Mouse (Mus musculus): ENCODE results near the gene Vmn2r115. TPM values are rescaled to one million over a fixed set of nuclear protein-coding genes. Genes with fewer than 3 reads are reported as not detected.
"Not testable (repeated sequence)": the region's sequence is repeated elsewhere in the genome, so short reads cannot be mapped to it uniquely, and the experiment has no call there.

Gene Vmn2r115
- polyA plus RNA-seq (2016; fragmentation: Nextera tagmentation; extraction: Ambion mirVana) = not detected in 2 replicates

GRCm38 (mm10) chr17:23343441-23343840, at the start of gene Vmn2r115:
Vmn2r115 (plus strand) TSS chr17:23343741.
- not testable (repeated sequence) for DNase-seq (ENCODE audit: low spot score); H3K36me3 ChIP-seq; H3K27me3 ChIP-seq (ENCODE audit: low read depth, poor library complexity, severe bottlenecking); H3K9me3 ChIP-seq (replicated peaks); H3K4me3 ChIP-seq; H3K27ac ChIP-seq; H3K4me1 ChIP-seq
- WGBS = 46% methylated on average over 2 of the region's 2 CpGs

- H3K4me3 ChIP-seq; H3K27ac ChIP-seq; H3K9me3 ChIP-seq (replicated peaks); H3K27me3 ChIP-seq (ENCODE audit: low read depth, poor library complexity, severe bottlenecking); H3K36me3 ChIP-seq; DNase-seq (ENCODE audit: low spot score); H3K4me1 ChIP-seq: not testable (repeated sequence)
- WGBS = 75% methylated on average over 2 of the region's 2 CpGs
Observed at GRCm38 (mm10) chr17:23312437-23312836, 31.1 kb upstream of the Vmn2r115 start, which contains the start of gene Vmn2r114. Vmn2r114 (minus strand) TSS chr17:23312537.

GRCm38 (mm10) chr17:23330657-23331056, 12.9 kb upstream of the Vmn2r115 start:
- Histone ChIP-seq H3K27ac (no peak overlapping the region), H3K36me3 (no peaks in the 10 kb centered on the region), H3K4me1 (no peaks in the 10 kb centered on the region), H3K27me3 (ENCODE audit: low read depth, poor library complexity, severe bottlenecking) (no peaks in the 10 kb centered on the region), H3K4me3 (no peak overlapping the region), H3K9me3 (replicated peaks) (peaks cover 4% of the 10 kb centered on the region; the same call in 1 of the 2 replicates)
- WGBS = 75% methylated on average over 6 of the region's 6 CpGs
- no peak for DNase-seq (ENCODE audit: low spot score)

GRCm38 (mm10) chr17:23351644-23352043, 8.1 kb downstream of the Vmn2r115 start:
- no peaks in the 10 kb centered on the region for H3K36me3 ChIP-seq
- no peak for DNase-seq (ENCODE audit: low spot score)
- H3K9me3 ChIP-seq (replicated peaks) = 0 out of 2 replicates have a peak, but pooled peaks cover 2% of the 10 kb centered on the region
- H3K4me3 ChIP-seq = no peak overlapping the region
- H3K27ac ChIP-seq = no peak overlapping the region
- no peaks in the 10 kb centered on the region for H3K4me1 ChIP-seq
- H3K27me3 ChIP-seq (ENCODE audit: low read depth, poor library complexity, severe bottlenecking) = no peaks in the 10 kb centered on the region
- WGBS = 78% methylated on average over 1 of the region's 1 CpGs

- not testable (repeated sequence) for H3K36me3 ChIP-seq; DNase-seq (ENCODE audit: low spot score); H3K9me3 ChIP-seq (replicated peaks); H3K27ac ChIP-seq; H3K4me1 ChIP-seq; H3K4me3 ChIP-seq; H3K27me3 ChIP-seq (ENCODE audit: low read depth, poor library complexity, severe bottlenecking)
Observed at GRCm38 (mm10) chr17:23384304-23384703, 40.8 kb downstream of the Vmn2r115 start, which contains the start of gene Vmn2r116. Vmn2r116 (plus strand) TSS chr17:23384604.

Other genes with a start within 250 kb of the Vmn2r115 start
- gene Zfp40, start 150.5 kb upstream of the Vmn2r115 start, polyA plus RNA-seq (2016; fragmentation: Nextera tagmentation; extraction: Ambion mirVana) = 6.8 and 12.2 TPM in 2 replicates
- not detected in 2 replicates for gene Vmn2r114, start 31.2 kb upstream of the Vmn2r115 start, polyA plus RNA-seq (2016; fragmentation: Nextera tagmentation; extraction: Ambion mirVana)
- not detected in 2 replicates for gene Vmn2r116, start 40.9 kb downstream of the Vmn2r115 start, polyA plus RNA-seq (2016; fragmentation: Nextera tagmentation; extraction: Ambion mirVana)
- gene Vmn2r117, start 136.0 kb downstream of the Vmn2r115 start, polyA plus RNA-seq (2016; fragmentation: Nextera tagmentation; extraction: Ambion mirVana) = not detected in 2 replicates
- 31.3 and 31.9 TPM in 2 replicates for gene Zfp213, start 220.5 kb downstream of the Vmn2r115 start, polyA plus RNA-seq (2016; fragmentation: Nextera tagmentation; extraction: Ambion mirVana)

All from limb, embryonic 10.5 days (tissue).